Mouse (Mus musculus) erythroid progenitor cell, adult 5-6 weeks (primary cell): ENCODE data around the gene Ms4a7. TPM values are rescaled to one million over a fixed set of nuclear protein-coding genes. Genes with fewer than 3 reads are reported as not detected.
"Not testable (repeated sequence)": the region's sequence is repeated elsewhere in the genome, so short reads cannot be mapped to it uniquely, and the experiment has no call there.

Experiments
- ATAC-seq: replicated peaks from 2 replicates; pipeline ENCODE4 v1.8.0; 2016; ENCODE audit warnings: moderate number of reproducible peaks, mild to moderate bottlenecking, moderate TSS enrichment, inconsistent platforms; ENCODE audit not compliant: poor library complexity, low FRiP score, severe bottlenecking
- total RNA-seq, 2 experiments: library from RNA; stranded (forward) in 1 of 2; stranded (reverse) in 1 of 2; fragments of 150-400 nt in 1 of 2; fragments of 186-747, 209-891 nt in 1 of 2; gene quantifications; 2 replicates each; pipeline versions ENCODE4 v1.2.3 to v1.2.4; 2015 to 2017; ENCODE audit warnings: low replicate concordance in 2 of 2

Gene Ms4a7
- total RNA-seq (2015; ENCODE audit: low replicate concordance) (3.6 and 8.8 TPM in 2 replicates), total RNA-seq (2017; ENCODE audit: low replicate concordance) (8.3 TPM in 1 of 2 replicates, not detected in the other)

GRCm38 (mm10) chr19:11335932-11336331 is at the start of gene Ms4a7:
Gene Ms4a7, minus strand, starts transcription at chr19:11336146.
- no peak for ATAC-seq

GRCm38 (mm10) chr19:11376399-11376798 is 40.5 kb upstream of the Ms4a7 start:
- no peak for ATAC-seq

GRCm38 (mm10) chr19:11375273-11375672 is 39.3 kb upstream of the Ms4a7 start, which contains the start of gene Ms4a4a:
Gene Ms4a4a, plus strand, starts transcription at chr19:11375523.
- ATAC-seq: no peak

- ATAC-seq: no peak
Observed at GRCm38 (mm10) chr19:11371181-11371580, 35.2 kb upstream of the Ms4a7 start.

GRCm38 (mm10) chr19:11368310-11368709 is 32.4 kb upstream of the Ms4a7 start:
- ATAC-seq: no peak

- ATAC-seq: no peak
Observed at GRCm38 (mm10) chr19:11362002-11362401, 26.1 kb upstream of the Ms4a7 start.

- ATAC-seq: no peak
Observed at GRCm38 (mm10) chr19:11360106-11360505, 24.2 kb upstream of the Ms4a7 start.

GRCm38 (mm10) chr19:11355730-11356129 is 19.8 kb upstream of the Ms4a7 start:
- no peak for ATAC-seq

GRCm38 (mm10) chr19:11351878-11352277 is 15.9 kb upstream of the Ms4a7 start:
- no peak for ATAC-seq

- no peak for ATAC-seq
Observed at GRCm38 (mm10) chr19:11349698-11350481, 13.9 kb upstream of the Ms4a7 start.

GRCm38 (mm10) chr19:11343992-11344391 is 8.0 kb upstream of the Ms4a7 start:
- no peak for ATAC-seq

- ATAC-seq: no peak
Observed at GRCm38 (mm10) chr19:11343147-11343546, 7.2 kb upstream of the Ms4a7 start.

GRCm38 (mm10) chr19:11321123-11321522 is 14.8 kb downstream of the Ms4a7 start:
- no peak for ATAC-seq

GRCm38 (mm10) chr19:11316786-11317185 is 19.2 kb downstream of the Ms4a7 start:
- no peak for ATAC-seq

GRCm38 (mm10) chr19:11314354-11314753 is 21.6 kb downstream of the Ms4a7 start, which contains the start of gene Ms4a14:
Gene Ms4a14, minus strand, starts transcription at chr19:11314454.
- no peak for ATAC-seq

GRCm38 (mm10) chr19:11308888-11309287 is 27.1 kb downstream of the Ms4a7 start:
- ATAC-seq: no peak

- ATAC-seq: not testable (repeated sequence)
Observed at GRCm38 (mm10) chr19:11299529-11299928, 36.4 kb downstream of the Ms4a7 start.

GRCm38 (mm10) chr19:11298939-11299338 is 37.0 kb downstream of the Ms4a7 start:
- ATAC-seq: no peak

- not testable (repeated sequence) for ATAC-seq
Observed at GRCm38 (mm10) chr19:11293616-11294015, 42.3 kb downstream of the Ms4a7 start.

- ATAC-seq: no peak
Observed at GRCm38 (mm10) chr19:11292990-11293389, 43.0 kb downstream of the Ms4a7 start.

- ATAC-seq: no peak
Observed at GRCm38 (mm10) chr19:11283773-11284172, 52.2 kb downstream of the Ms4a7 start, which contains the start of gene Ms4a5. Gene Ms4a5, minus strand, starts transcription at chr19:11283873.
